Mouse (Mus musculus) T-helper 1 cell (primary cell): Measurements from ENCODE around the gene Psmb11.

Experiments
- in situ Hi-C: fragments of 300-600 bp; cut with MboI, MseI; formaldehyde crosslinking; loops from one replicate; pipeline ENCODE4 v1.15.1; 2025; ENCODE audit warnings: high pct_unique_total_duplicates

Gene Psmb11

GRCm38 (mm10) chr14:54621133-54621532, at the start of gene Psmb11:
Gene Psmb11 (plus strand): TSS chr14:54621433.
- in situ Hi-C loops = no loop called here

GRCm38 (mm10) chr14:54572122-54572521, 49.1 kb upstream of the Psmb11 start:
- in situ Hi-C loops = no loop called here

GRCm38 (mm10) chr14:54572790-54573736, 48.2 kb upstream of the Psmb11 start:
- in situ Hi-C loops = no loop called here

DNA sequence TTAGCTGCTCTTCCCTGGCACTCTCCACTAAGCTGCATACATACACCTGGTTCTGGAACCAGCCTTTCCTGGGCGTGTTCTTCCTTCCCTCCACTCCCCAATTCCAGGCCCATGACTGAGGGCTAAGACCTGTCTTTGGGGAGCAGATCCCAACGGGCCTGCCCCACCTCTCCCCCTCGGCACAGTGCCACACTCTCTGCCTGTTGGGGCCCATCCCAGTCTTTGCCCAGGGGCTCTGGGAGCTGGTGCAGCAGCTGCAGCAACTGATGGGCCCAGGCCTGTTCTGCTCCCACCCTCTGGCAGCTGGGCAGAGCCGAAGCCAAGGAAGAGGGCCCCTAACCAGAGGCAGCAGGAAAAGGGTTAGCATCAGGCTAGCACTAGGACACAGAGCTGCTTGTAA, 47.0 kb upstream of the Psmb11 start:
- in situ Hi-C loops = no loop called here

- in situ Hi-C loops = no loop called here
Observed at GRCm38 (mm10) chr14:54575031-54575430, 46.2 kb upstream of the Psmb11 start.

DNA sequence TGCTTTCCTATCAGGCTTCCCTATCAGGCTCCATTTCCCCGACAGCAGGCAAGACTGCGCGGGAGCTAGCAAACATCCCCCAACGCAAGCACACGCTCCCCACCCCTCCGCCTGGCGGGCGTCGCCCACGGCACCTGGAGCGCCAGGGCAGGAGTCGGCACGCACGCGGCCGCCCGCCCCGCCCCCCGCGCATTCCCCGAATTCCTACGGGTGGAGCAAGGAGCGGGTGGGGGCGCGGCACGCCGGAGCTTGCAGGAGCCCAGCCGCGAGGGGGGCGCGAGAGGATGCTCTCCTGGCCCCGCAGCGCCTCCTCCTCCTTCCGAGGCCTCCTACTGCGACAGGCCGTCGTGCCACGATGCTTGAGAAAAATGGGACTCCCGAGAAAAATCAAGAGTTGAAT, 45.6 kb upstream of the Psmb11 start:
- in situ Hi-C loops = no loop called here

DNA sequence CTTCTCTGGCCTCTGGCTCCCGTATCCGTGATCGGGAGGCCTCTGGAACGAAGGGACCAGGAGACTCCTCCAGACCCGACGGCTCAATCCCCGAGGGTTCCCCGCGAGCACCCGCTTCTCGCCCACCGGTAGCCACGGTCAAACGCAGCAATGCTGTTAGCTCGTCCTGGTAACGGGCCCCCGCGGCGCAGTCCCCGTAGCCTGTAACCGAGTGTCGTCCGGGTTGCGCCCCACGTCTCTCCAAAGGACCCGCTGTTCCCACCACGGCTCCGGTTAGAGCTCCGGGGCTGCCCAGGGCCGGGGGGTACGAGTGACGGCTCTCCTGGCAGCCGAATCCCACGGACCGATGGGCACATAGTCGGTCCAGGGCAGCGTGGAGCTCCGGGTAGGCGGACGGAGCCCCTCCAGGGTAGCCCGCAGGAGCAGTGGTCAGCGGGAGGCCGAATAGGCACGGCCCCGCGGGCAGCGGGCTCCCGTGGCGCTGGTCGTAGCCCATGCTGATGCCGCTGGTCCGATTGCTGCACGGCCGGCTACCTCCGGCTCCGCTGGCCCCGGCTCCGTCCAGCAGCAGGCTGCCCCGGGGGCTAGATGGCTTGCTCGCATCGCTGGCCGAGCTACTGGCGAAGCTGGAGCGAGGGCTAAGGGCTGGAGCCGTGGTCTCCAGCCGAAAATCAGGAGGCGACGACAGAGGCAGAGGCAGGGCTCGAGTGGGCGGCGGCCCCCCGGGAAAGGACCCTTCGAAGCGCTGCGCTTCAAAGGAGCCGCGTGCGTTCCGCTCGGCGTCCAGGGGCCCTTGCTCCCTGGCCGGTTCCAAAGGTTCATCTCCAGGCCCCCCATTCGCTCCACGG, 44.8 kb upstream of the Psmb11 start:
- in situ Hi-C loops = no loop called here

DNA sequence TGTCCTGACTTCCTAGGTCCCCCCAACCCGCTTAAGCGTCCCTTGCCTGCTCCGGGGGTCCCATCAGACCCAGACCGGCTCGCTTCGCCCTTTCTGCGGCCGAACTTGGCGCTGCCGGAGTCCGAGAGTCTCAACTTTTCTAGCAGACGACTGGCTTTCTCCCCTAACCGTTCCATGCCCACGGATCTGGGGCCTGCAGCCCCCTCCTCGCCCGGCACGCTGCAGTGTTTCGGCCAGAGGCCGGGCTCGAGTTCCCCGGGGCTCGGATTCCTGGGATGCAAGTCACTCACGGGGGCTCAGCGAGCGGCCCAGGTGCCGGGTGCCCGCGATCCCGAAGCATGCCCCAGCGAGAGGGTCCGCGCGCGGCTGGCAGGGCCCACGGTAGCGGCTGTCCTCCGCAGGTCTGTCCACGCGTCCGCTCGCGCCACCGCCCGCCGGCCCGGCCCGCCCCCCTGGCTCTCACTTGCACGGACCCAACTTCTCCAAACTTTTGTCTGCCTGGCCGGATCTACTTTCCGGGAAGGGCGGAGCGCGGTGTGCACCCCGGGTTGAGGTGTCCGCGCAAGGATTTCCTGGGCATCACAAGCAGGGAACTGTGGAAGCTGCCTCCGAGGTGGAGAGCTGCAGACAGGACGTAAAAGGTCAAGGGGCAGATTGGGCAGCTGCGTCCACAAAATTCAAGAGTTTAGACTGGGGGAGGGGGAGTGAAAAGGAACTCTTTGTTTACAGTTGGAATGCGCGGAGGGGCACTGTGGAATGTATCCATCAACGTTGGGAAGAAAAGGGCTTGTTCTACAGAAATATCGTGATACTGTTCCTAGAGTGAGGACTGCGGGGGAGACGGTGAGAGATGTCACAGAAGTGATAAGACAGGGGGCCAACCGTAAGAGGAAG, 43.9 kb upstream of the Psmb11 start, which contains the start of gene Ajuba:
Ajuba (minus strand) TSS at position 470 of the 894 bp plus-strand sequence.
- in situ Hi-C loops = no loop called here

DNA sequence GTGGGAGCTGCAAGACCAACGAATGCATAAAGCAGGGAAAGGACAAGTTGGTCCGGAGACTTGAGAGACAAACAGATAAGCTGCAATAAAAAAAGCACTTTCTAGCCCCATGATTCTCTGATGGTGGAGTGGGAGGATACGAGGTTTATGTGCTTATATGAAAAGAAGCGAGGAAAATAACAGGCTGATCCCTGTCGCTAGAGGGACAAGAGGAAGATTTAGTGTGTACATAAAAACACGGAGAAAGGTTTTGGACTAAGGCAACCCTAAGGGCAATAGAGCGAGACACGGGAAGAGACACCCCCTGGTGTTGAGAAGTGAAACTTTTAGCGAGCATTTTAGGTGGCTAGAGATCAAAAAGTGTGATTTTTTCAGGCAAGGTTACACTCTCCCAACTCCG, 43.2 kb upstream of the Psmb11 start:
- in situ Hi-C loops = no loop called here

DNA sequence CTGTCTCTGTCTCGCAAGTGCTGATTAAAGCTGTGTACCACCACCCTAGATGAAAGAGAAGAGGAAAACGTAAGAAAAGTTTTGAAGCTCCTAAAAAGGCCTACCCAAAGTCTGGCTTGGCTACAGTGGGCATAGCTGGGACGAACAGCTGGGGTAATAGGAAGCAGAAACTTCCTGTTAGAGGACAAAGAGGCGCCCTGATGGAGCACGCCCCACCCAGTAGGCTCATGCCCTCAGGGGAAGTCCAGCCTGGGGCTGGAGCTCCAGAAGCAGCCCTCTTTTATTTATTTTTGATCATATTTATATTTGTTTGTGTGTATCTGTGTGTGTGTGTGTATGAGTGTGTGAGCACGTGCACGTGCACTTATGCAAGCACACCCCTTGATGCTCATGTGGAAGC, 41.6 kb upstream of the Psmb11 start:
- in situ Hi-C loops = no loop called here

GRCm38 (mm10) chr14:54582536-54582935, 38.7 kb upstream of the Psmb11 start:
- in situ Hi-C loops = no loop called here

- in situ Hi-C loops = no loop called here
Observed at GRCm38 (mm10) chr14:54583681-54584338, 37.4 kb upstream of the Psmb11 start.

DNA sequence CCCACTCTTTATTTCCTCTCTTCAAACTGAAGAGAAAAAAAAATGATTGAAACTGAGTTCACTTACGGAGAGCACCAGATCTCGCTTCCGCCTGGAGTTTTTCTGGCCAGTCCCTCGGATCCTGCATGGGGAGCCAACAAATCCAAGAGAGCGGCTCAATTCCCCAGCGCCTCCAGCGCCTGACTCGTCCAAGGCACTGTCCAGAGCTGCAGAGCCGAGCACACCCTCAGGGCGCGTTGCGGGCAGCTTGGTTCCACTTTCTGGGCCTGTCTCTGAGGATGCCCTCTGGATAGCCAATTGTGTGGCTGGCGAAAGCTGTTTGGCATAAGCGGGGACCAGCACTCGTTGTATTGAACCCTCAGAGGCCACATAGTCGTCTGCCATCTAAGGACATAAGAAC, 30.2 kb upstream of the Psmb11 start:
- in situ Hi-C loops = no loop called here

- in situ Hi-C loops = no loop called here
Observed at GRCm38 (mm10) chr14:54592319-54592934, 28.8 kb upstream of the Psmb11 start.

DNA sequence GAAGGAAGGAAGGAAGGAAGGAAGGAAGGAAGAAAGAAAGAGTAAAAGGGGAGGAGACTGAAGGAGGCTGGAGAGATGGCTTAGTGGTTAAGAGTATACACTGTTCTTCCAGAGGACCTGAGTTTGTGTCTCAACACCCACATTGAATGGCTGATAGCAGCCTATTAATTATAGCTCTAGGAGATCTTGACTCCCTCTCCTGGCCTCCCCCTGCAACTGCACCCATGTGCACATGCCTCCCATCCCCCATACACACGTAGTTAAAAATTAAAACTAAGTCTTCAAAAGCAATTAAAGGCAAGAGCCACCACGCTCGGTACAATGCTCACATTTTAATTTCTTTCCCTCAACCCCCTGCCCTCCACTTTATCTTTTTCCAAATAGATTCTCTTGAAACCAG, 27.2 kb upstream of the Psmb11 start:
- in situ Hi-C loops = no loop called here

DNA sequence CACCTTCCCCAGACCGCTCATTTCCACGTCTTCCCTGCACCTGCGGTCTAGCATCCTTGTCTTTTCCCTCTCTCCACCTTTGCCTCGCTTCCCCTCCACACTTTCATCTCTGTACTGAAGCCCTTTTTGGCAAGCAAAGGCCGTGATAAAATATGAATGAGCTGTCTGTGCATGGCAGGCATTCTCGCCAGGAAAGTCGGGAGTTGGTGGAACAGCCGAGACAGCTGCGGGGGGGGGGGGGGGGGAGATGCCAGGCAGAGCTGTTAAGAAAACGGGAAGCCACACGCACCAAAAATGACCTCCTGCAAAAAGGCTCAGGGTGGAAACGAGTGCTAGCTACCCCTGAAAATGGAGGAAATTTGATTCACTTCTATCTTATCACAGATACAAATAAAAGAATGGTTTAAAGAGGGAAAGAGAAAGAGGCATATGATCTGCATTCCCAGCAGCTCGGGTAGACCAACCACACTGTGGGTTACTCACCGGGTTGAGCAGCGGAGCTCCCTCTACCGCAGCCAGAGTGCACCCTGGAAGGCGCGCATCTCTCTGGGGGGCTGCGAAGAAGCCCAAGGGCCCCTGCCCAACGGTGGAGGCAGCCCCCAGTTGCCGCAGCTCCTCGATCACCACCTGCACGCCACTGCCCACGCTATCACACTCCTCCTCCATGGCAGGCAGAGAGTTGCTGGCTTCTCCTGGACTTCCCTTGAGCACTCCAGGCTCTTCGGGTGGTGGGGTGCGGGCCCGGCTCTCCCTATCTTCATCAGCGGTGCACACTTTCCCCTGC, 26.4 kb upstream of the Psmb11 start:
- in situ Hi-C loops = loop anchor here (5.0 kb wide), 1 partner anchor 78 kb away; the partner anchor contains the start of gene Prmt5

GRCm38 (mm10) chr14:54597084-54597483, 24.1 kb upstream of the Psmb11 start:
- in situ Hi-C loops = loop anchor here (5.0 kb wide), 1 partner anchor 80 kb away; the partner anchor contains the start of gene Prmt5

DNA sequence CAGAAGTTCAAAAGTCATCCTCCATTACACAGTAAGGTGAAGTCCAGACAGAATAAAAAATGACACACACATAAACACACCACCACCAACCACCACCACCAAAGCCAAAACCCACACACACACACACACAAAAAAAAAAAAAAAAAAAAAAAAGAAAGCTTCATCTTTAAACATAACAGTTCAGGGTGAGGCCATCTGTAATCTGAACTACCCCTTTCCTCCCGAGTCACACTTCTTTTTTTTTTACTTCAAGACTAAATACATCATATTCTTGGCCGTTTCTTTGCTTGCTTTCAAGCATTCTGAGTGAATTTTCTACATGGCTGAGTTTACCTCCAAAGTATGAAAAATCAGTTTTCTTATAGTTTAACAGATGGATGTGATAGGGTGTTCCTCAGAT, 19.6 kb upstream of the Psmb11 start:
- in situ Hi-C loops = no loop called here

DNA sequence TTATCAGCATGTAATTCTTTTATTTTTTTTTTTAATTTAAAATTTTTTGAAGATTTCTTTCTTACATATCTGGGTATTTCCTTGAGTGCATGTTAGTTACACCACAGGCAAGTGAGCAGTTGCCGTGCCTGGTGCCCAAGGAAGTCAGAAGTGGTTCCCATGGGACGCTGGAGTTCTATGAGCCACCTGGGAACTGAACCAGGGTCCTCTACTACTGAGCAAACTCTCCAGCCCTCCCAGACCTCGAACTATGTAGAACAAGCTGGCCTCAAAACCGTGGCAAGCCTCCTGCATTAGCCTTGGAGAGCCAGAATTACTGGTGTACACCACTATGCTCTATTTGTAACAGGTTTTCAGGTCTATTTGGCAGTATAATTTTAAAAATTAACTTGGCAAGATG, 18.6 kb upstream of the Psmb11 start:
- in situ Hi-C loops = no loop called here
